Mouse (Mus musculus) liver, postnatal 0 days (tissue): Measurements from ENCODE around the gene Lenep.

Source experiments
- CTCF ChIP-seq: sonication (generic); IDR thresholded peaks from 2 replicates; pipeline ENCODE4 v1.5.1; 2016; ENCODE audit warnings: antibody characterized with exemption, low read depth
- EP300 ChIP-seq: IDR thresholded peaks from 2 replicates; pipeline ENCODE4 v1.6.1; 2016; ENCODE audit warnings: antibody characterized with exemption, low read depth, mild to moderate bottlenecking

GRCm38 (mm10) chr3:89421810-89422473 lies 19.3 kb upstream of the Lenep start:
- TF ChIP-seq CTCF (no peak), EP300 (no peak)
